Mouse (Mus musculus) kidney, embryonic 16.5 days (tissue): ENCODE results near the gene Apoa5. TPM values are rescaled to one million over a fixed set of nuclear protein-coding genes. Genes with fewer than 3 reads are reported as not detected.

ENCODE experiments used
- ATAC-seq: fragments of 200-750 bp; cut with Nextera tagmentation; 2 replicates; pipeline ENCODE4 v1.8.0; 2017; ENCODE audit warnings: moderate TSS enrichment; ENCODE audit not compliant: low FRiP score, low TSS enrichment
- H3K27ac ChIP-seq: fragments of 300-500 bp; sonication (generic); 2 replicates; pipeline ENCODE4 v1.5.1; 2014; ENCODE audit warnings: low read length
- H3K27me3 ChIP-seq: fragments of 300-500 bp; sonication (generic); 2 replicates; pipeline ENCODE4 v1.6.1; 2014; ENCODE audit warnings: low read length, control low read depth, mixed read lengths; ENCODE audit not compliant: insufficient read depth
- H3K36me3 ChIP-seq: fragments of 300-500 bp; sonication (generic); 2 replicates; pipeline ENCODE4 v1.6.1; 2014; ENCODE audit warnings: low read length, control low read depth, mixed read lengths; ENCODE audit not compliant: insufficient read depth
- H3K4me1 ChIP-seq: fragments of 300-500 bp; sonication (generic); 2 replicates; pipeline ENCODE4 v1.6.1; 2014; ENCODE audit warnings: low read length, control low read depth, mixed read lengths; ENCODE audit not compliant: insufficient read depth
- H3K4me2 ChIP-seq: fragments of 300-500 bp; sonication (generic); replicated peaks from 2 replicates; pipeline ENCODE4 v1.6.1; 2014; ENCODE audit warnings: low read depth, low read length
- H3K4me3 ChIP-seq: fragments of 300-500 bp; sonication (generic); 2 replicates; pipeline ENCODE4 v1.5.1; 2014; ENCODE audit warnings: mild to moderate bottlenecking, low read length
- H3K9ac ChIP-seq: fragments of 300-500 bp; sonication (generic); replicated peaks from 2 replicates; pipeline ENCODE4 v1.6.1; 2014; ENCODE audit warnings: low read length
- H3K9me3 ChIP-seq: fragments of 300-500 bp; sonication (generic); 2 replicates; pipeline ENCODE4 v1.6.1; 2016; ENCODE audit warnings: low read length, control low read depth
- WGBS: fragments of 180-500 bp; shearing (Covaris S2); extraction: QIAGEN DNeasy Blood & Tissue Kit; methylation state at CpG from one replicate; pipeline ENCODE4 v1.1.7; 2014; 5-methylcytosine and 5-hydroxymethylcytosine counted together
- polyA plus RNA-seq: library from polyadenylated mRNA; unstranded; fragments of >200 nt; fragmentation: Nextera tagmentation; extraction: Ambion mirVana; gene quantifications from 2 replicates; pipeline ENCODE4 v1.2.1, GENCODE M21; 2015

The Apoa5 gene
- not detected in 2 replicates for polyA plus RNA-seq

- Histone ChIP-seq H3K9me3 (no peaks in the 10 kb centered on the region), H3K4me1 (0 out of 2 replicates have a peak, but pooled peaks cover 7% of the 10 kb centered on the region), H3K36me3 (no peaks in the 10 kb centered on the region), H3K4me2 (no peak within 1 kb of the TSS), H3K9ac (no peak within 1 kb of the TSS), H3K27ac (no peak within 1 kb of the TSS), H3K27me3 (peaks cover 8% of the 10 kb centered on the region; the same call in 1 of the 2 replicates), H3K4me3 (no peak within 1 kb of the TSS)
- 45% methylated on average over 7 of the region's 7 CpGs for WGBS
- no peak for ATAC-seq
These were observed at the start of gene Apoa5 for GRCm38 (mm10) chr9:46268343-46268873. Gene Apoa5 (plus strand): TSS chr9:46268633.

- no peaks in the 10 kb centered on the region for H3K27me3 ChIP-seq
- WGBS: 85% methylated on average over 6 of the region's 6 CpGs
- H3K9ac ChIP-seq: no peak overlapping the region
- no peaks in the 10 kb centered on the region for H3K4me1 ChIP-seq
- H3K36me3 ChIP-seq: peaks cover 17% of the 10 kb centered on the region
- ATAC-seq: no peak
- no peak overlapping the region for H3K4me3 ChIP-seq
- no peak overlapping the region for H3K27ac ChIP-seq
- no peaks in the 10 kb centered on the region for H3K9me3 ChIP-seq
- H3K4me2 ChIP-seq: no peak overlapping the region
These were observed 45.3 kb upstream of the Apoa5 start for GRCm38 (mm10) chr9:46223090-46223489.

- H3K4me3 ChIP-seq: no peak overlapping the region
- peaks cover 17% of the 10 kb centered on the region for H3K36me3 ChIP-seq
- H3K4me2 ChIP-seq: no peak overlapping the region
- no peaks in the 10 kb centered on the region for H3K27me3 ChIP-seq
- H3K4me1 ChIP-seq: no peaks in the 10 kb centered on the region
- WGBS: 57% methylated on average over 3 of the region's 3 CpGs
- ATAC-seq: no peak
- no peak overlapping the region for H3K27ac ChIP-seq
- no peaks in the 10 kb centered on the region for H3K9me3 ChIP-seq
- H3K9ac ChIP-seq: no peak overlapping the region
These were observed 44.3 kb upstream of the Apoa5 start for GRCm38 (mm10) chr9:46224101-46224500.

GRCm38 (mm10) chr9:46224945-46225660 lies 43.3 kb upstream of the Apoa5 start:
- Histone ChIP-seq H3K9ac (no peak overlapping the region), H3K27ac (no peak overlapping the region), H3K4me3 (no peak overlapping the region), H3K9me3 (no peaks in the 10 kb centered on the region), H3K27me3 (no peaks in the 10 kb centered on the region), H3K36me3 (peaks cover 15% of the 10 kb centered on the region), H3K4me1 (peaks cover 1% of the 10 kb centered on the region), H3K4me2 (no peak overlapping the region)
- no peak for ATAC-seq
- WGBS: 65% methylated on average over 5 of the region's 5 CpGs

GRCm38 (mm10) chr9:46227064-46227614 lies 41.3 kb upstream of the Apoa5 start:
- no peaks in the 10 kb centered on the region for H3K36me3 ChIP-seq
- H3K27ac ChIP-seq: no peak overlapping the region
- H3K4me2 ChIP-seq: no peak overlapping the region
- no peak overlapping the region for H3K9ac ChIP-seq
- no peaks in the 10 kb centered on the region for H3K27me3 ChIP-seq
- ATAC-seq: no peak
- peaks cover 9% of the 10 kb centered on the region for H3K4me1 ChIP-seq
- H3K4me3 ChIP-seq: no peak overlapping the region
- WGBS: 86% methylated on average over 3 of the region's 3 CpGs
- H3K9me3 ChIP-seq: no peaks in the 10 kb centered on the region

- H3K9ac ChIP-seq: no peak within 1 kb of the TSS
- H3K4me1 ChIP-seq: peaks cover 9% of the 10 kb centered on the region
- H3K4me2 ChIP-seq: no peak within 1 kb of the TSS
- WGBS: 50% methylated on average over 9 of the region's 9 CpGs
- no peak within 1 kb of the TSS for H3K4me3 ChIP-seq
- no peaks in the 10 kb centered on the region for H3K36me3 ChIP-seq
- no peak within 1 kb of the TSS for H3K27ac ChIP-seq
- H3K27me3 ChIP-seq: no peaks in the 10 kb centered on the region
- ATAC-seq: no peak
- H3K9me3 ChIP-seq: no peaks in the 10 kb centered on the region
These were observed 39.9 kb upstream of the Apoa5 start, which contains the start of gene Apoa1 for GRCm38 (mm10) chr9:46228491-46228890. Gene Apoa1 (plus strand): TSS chr9:46228580.

- H3K4me2 ChIP-seq: peak overlapping the region; percentile 84
- H3K36me3 ChIP-seq: no peaks in the 10 kb centered on the region
- H3K27me3 ChIP-seq: no peaks in the 10 kb centered on the region
- peak; percentile 93 for ATAC-seq
- peaks cover 9% of the 10 kb centered on the region for H3K4me1 ChIP-seq
- H3K27ac ChIP-seq: no peak overlapping the region
- peak overlapping the region; percentile 54 for H3K4me3 ChIP-seq
- H3K9ac ChIP-seq: peak overlapping the region; percentile 70
- WGBS: 13% methylated on average over 37 of the region's 37 CpGs
- no peaks in the 10 kb centered on the region for H3K9me3 ChIP-seq
These were observed 38.6 kb upstream of the Apoa5 start for GRCm38 (mm10) chr9:46229573-46230449.

GRCm38 (mm10) chr9:46230450-46230975 lies 37.9 kb upstream of the Apoa5 start:
- H3K4me2 ChIP-seq: peak overlapping the region; percentile 84
- WGBS: 7% methylated on average over 13 of the region's 13 CpGs
- no peaks in the 10 kb centered on the region for H3K36me3 ChIP-seq
- H3K9me3 ChIP-seq: no peaks in the 10 kb centered on the region
- ATAC-seq: peak; percentile 50; the same call in 1 of the 2 replicates
- no peak overlapping the region for H3K27ac ChIP-seq
- H3K4me1 ChIP-seq: peaks cover 9% of the 10 kb centered on the region
- peak overlapping the region; percentile 54 for H3K4me3 ChIP-seq
- peak overlapping the region; percentile 70 for H3K9ac ChIP-seq
- no peaks in the 10 kb centered on the region for H3K27me3 ChIP-seq

- H3K4me1 ChIP-seq: peaks cover 7% of the 10 kb centered on the region
- WGBS: 74% methylated on average over 6 of the region's 6 CpGs
- no peaks in the 10 kb centered on the region for H3K9me3 ChIP-seq
- ATAC-seq: 0 out of 2 replicates have a peak, but pooled peaks have one; percentile 39
- no peak overlapping the region for H3K4me3 ChIP-seq
- H3K9ac ChIP-seq: no peak overlapping the region
- no peak overlapping the region for H3K27ac ChIP-seq
- no peak overlapping the region for H3K4me2 ChIP-seq
- H3K36me3 ChIP-seq: no peaks in the 10 kb centered on the region
- no peaks in the 10 kb centered on the region for H3K27me3 ChIP-seq
These were observed 33.2 kb upstream of the Apoa5 start for GRCm38 (mm10) chr9:46235196-46235595.
